Mouse (Mus musculus): ENCODE data around the gene Rell1. TPM values are rescaled to one million over a fixed set of nuclear protein-coding genes. Genes with fewer than 3 reads are reported as not detected.

Rell1 gene
- polyA plus RNA-seq, 1 experiment from 2014 or later: 9.1 TPM

DNA sequence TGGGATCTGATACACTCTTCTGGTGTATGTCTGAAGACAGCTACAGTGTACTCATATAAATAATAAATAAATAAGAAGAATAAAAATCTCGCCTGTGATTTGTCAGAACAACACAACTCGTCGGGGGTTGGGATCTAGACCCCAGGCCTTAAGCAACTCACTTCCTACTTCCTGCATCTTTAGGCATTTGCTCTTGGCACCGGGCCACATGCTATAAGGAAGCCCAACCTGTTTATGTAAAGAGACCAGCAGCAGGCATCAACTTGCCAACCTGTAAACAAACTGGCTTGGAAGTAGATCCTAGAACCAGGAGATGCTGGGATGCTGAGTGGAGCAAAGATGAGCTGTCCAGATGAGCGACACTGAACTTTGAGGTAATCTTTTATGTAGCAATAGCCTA, 26.8 kb downstream of the Rell1 start:
- Histone ChIP-seq H3K27ac (ENCODE audit: low read length) (no peak overlapping the region), H3K9ac (ENCODE audit: low read depth, low read length) (no peak overlapping the region), H3K4me3 (ENCODE audit: low read depth, low read length) (no peak overlapping the region), H3K36me3 (ENCODE audit: control insufficient read depth, insufficient read depth) (no peaks in the 10 kb centered on the region), H3K4me1 (ENCODE audit: control insufficient read depth, low read depth, low read length) (peaks cover 6% of the 10 kb centered on the region), H3K9me3 (replicated peaks; ENCODE audit: control insufficient read depth, low read length) (no peaks in the 10 kb centered on the region), H3K27me3 (ENCODE audit: control insufficient read depth, insufficient read depth, low read depth, low read length) (no peaks in the 10 kb centered on the region), H3K4me2 (ENCODE audit: low read depth, low read length) (no peak overlapping the region)
- no peak for ATAC-seq (ENCODE audit: low read depth)
- 40% methylated on average over 5 of the region's 5 CpGs for whole genome bisulfite sequencing (ENCODE audit: insufficient replicate concordance)

DNA sequence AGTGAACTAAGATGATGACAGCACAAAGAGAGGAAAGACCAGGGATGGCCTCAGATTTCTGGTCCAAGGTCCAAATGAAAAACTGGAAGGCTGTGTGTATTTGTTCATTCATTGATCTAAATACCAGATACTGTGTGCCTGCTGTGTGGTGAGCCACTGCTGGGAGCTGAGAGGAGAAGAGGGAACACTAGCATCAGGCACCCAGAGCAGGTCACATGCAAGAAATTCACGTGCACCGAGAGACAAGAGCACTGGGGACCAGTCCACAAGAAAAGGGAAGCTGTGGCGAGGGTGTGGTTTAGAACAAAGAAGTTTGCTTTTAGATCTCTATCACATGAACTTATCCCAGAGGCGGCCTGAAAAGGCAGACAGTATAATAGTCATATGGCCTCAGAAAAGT, 30.1 kb downstream of the Rell1 start:
- H3K27ac ChIP-seq (ENCODE audit: low read length): peak overlapping the region; percentile 56

DNA sequence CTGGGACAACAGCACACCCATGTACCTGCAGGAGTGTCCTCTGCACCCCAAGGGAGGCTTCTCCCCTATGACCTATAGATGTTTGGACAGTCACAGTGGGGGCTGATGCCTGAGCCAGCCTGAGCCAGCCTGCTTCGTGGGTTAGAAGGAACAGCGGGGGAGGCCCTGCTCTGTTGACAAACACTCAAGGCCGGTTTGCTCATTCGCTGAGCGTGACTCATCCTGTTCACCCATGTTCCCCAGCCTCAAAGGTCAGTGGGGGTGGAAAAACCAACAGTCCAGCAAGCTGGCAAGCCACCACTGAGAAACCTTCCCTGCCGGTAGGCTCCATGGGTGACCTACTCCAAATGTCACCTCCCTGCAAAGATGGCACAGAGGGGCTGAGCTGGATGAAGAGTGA, 32.0 kb downstream of the Rell1 start:
- H3K4me3 ChIP-seq (ENCODE audit: low read depth, low read length): no peak overlapping the region
- H3K9me3 ChIP-seq (replicated peaks; ENCODE audit: control insufficient read depth, low read length): no peaks in the 10 kb centered on the region
- H3K4me2 ChIP-seq (ENCODE audit: low read depth, low read length): no peak overlapping the region
- peak overlapping the region; percentile 72 for H3K27ac ChIP-seq (ENCODE audit: low read length)
- 63% methylated on average over 6 of the region's 6 CpGs for WGBS (ENCODE audit: insufficient replicate concordance)
- peaks cover 6% of the 10 kb centered on the region for H3K4me1 ChIP-seq (ENCODE audit: control insufficient read depth, low read depth, low read length)
- H3K36me3 ChIP-seq (ENCODE audit: control insufficient read depth, insufficient read depth): no peaks in the 10 kb centered on the region
- no peak overlapping the region for H3K9ac ChIP-seq (ENCODE audit: low read depth, low read length)
- H3K27me3 ChIP-seq (ENCODE audit: control insufficient read depth, insufficient read depth, low read depth, low read length): no peaks in the 10 kb centered on the region
- peak; percentile 97 for ATAC-seq (ENCODE audit: low read depth)

More for the DNA sequence above, 30.1 kb downstream of the Rell1 start:
- Histone ChIP-seq H3K9me3 (replicated peaks; ENCODE audit: control insufficient read depth, low read length) (no peaks in the 10 kb centered on the region), H3K4me3 (ENCODE audit: low read depth, low read length) (no peak overlapping the region), H3K4me1 (ENCODE audit: control insufficient read depth, low read depth, low read length) (peaks cover 6% of the 10 kb centered on the region), H3K4me2 (ENCODE audit: low read depth, low read length) (no peak overlapping the region), H3K9ac (ENCODE audit: low read depth, low read length) (no peak overlapping the region), H3K27me3 (ENCODE audit: control insufficient read depth, insufficient read depth, low read depth, low read length) (no peaks in the 10 kb centered on the region), H3K36me3 (ENCODE audit: control insufficient read depth, insufficient read depth) (no peaks in the 10 kb centered on the region)
- peak; percentile 41 for ATAC-seq (ENCODE audit: low read depth)
- WGBS (ENCODE audit: insufficient replicate concordance): 8% methylated on average over 4 of the region's 4 CpGs

DNA sequence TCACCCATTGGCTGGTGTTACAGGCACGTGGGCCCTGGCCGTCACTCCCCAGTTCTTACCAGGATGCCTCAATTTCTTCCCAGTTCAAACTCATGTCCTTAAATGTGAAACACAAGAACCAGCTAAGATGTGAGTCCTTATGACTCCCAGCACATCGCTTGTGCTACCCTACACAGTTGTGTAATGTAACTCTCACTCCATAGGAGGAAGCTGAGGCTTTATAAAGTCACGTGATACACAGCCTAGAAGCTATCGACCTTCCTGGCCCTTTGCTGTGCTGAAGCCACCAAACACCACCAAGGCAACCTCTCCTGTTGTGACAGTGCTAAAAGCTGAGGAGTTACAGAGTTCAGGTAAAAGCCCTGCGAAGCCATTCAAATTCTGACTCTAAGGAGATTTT, 33.1 kb downstream of the Rell1 start:
- no peak overlapping the region for H3K9ac ChIP-seq (ENCODE audit: low read depth, low read length)
- no peak overlapping the region for H3K4me3 ChIP-seq (ENCODE audit: low read depth, low read length)
- no peaks in the 10 kb centered on the region for H3K36me3 ChIP-seq (ENCODE audit: control insufficient read depth, insufficient read depth)
- H3K9me3 ChIP-seq (replicated peaks; ENCODE audit: control insufficient read depth, low read length): no peaks in the 10 kb centered on the region
- ATAC-seq (ENCODE audit: low read depth): no peak
- H3K27me3 ChIP-seq (ENCODE audit: control insufficient read depth, insufficient read depth, low read depth, low read length): no peaks in the 10 kb centered on the region
- peaks cover 6% of the 10 kb centered on the region for H3K4me1 ChIP-seq (ENCODE audit: control insufficient read depth, low read depth, low read length)
- no peak overlapping the region for H3K27ac ChIP-seq (ENCODE audit: low read length)
- no peak overlapping the region for H3K4me2 ChIP-seq (ENCODE audit: low read depth, low read length)
- 66% methylated on average over 6 of the region's 6 CpGs for WGBS (ENCODE audit: insufficient replicate concordance)

DNA sequence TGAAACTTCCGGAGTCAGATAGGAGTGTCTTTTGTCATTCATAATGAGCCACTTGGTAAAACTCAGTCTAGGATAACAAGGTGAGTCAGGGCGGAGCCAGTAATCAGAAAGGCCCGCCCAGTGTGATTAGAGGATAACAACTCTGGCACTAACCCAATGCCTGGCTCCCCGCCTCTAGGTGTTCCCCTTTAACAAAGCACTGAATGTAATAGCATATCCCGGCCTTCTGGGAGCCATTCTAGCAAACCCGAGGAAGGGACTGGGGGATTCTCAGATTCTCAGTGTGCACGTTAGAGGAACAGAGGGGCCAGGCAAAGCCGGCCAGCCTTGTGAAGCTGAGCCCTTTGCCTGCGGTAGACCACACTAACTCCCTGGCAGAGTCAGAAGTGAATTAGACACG, 35.9 kb downstream of the Rell1 start:
- Histone ChIP-seq H3K9me3 (replicated peaks; ENCODE audit: control insufficient read depth, low read length) (no peaks in the 10 kb centered on the region), H3K9ac (ENCODE audit: low read depth, low read length) (no peak overlapping the region), H3K27ac (ENCODE audit: low read length) (no peak overlapping the region), H3K36me3 (ENCODE audit: control insufficient read depth, insufficient read depth) (no peaks in the 10 kb centered on the region; the same call in 1 of the 2 replicates), H3K4me2 (ENCODE audit: low read depth, low read length) (no peak overlapping the region), H3K4me3 (ENCODE audit: low read depth, low read length) (no peak overlapping the region), H3K4me1 (ENCODE audit: control insufficient read depth, low read depth, low read length) (no peaks in the 10 kb centered on the region; the same call in 1 of the 2 replicates), H3K27me3 (ENCODE audit: control insufficient read depth, insufficient read depth, low read depth, low read length) (no peaks in the 10 kb centered on the region)
- no peak for ATAC-seq (ENCODE audit: low read depth)
- 53% methylated on average over 10 of the region's 10 CpGs for WGBS (ENCODE audit: insufficient replicate concordance)

DNA sequence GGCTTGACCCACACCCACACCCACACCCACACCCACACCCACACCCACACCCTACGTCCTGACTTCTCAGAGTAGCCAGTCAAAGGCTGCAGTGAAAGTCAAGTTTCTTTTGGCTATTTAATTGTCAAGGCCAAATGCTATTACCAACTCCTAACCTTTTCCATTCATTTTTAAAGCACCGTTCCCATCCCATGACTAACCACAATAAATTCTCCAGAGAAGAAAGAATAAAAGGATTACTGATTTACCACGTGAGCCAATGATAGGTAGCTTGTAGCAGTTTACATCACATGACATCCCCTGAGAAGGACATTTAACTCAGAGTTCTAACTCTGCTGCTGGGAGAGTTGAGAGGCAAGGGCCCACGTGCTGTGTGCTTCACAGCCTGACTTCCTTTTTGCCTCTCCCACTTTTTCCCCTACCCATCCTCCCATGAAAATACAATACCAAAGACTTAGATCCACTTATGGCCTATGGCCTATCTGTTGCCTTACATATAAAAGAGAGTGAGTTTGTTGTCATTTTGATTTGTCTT, 37.8 kb downstream of the Rell1 start:
- Histone ChIP-seq H3K4me2 (ENCODE audit: low read depth, low read length) (no peak overlapping the region), H3K4me1 (ENCODE audit: control insufficient read depth, low read depth, low read length) (no peaks in the 10 kb centered on the region; the same call in 1 of the 2 replicates), H3K9ac (ENCODE audit: low read depth, low read length) (no peak overlapping the region), H3K4me3 (ENCODE audit: low read depth, low read length) (no peak overlapping the region), H3K27ac (ENCODE audit: low read length) (no peak overlapping the region), H3K36me3 (ENCODE audit: control insufficient read depth, insufficient read depth) (peaks cover under 1% of the 10 kb centered on the region), H3K9me3 (replicated peaks; ENCODE audit: control insufficient read depth, low read length) (no peaks in the 10 kb centered on the region), H3K27me3 (ENCODE audit: control insufficient read depth, insufficient read depth, low read depth, low read length) (no peaks in the 10 kb centered on the region)
- 55% methylated on average over 4 of the region's 4 CpGs for WGBS (ENCODE audit: insufficient replicate concordance)
- ATAC-seq (ENCODE audit: low read depth): no peak

DNA sequence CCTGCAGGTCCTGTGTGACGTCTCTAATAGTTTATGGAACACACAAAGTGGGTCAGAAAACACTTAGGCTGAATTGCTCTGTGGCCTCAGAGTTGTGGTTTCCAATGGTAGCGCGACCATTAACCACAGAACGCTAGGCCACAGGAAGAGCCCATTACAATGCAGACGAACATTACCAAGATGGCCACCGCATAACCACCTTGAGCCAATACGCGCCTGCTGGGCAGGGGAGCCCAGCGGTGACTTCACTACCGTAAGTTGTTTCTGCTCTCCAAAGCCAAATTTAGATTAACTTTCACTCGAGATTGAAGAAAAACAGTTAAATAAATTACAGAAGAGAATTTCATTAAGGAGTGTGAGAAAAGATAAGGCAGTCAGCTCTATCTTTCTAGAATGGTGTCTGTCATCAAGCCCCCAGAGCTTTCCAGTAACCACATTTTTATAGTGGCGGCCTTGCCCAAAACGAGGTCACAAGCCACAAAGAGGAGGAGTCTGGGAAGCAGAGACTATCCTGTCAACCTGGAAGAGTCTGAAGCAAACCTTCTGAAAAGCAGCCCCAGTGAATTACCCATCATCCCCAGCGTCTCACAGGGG, 43.6 kb downstream of the Rell1 start:
- no peak overlapping the region for H3K9ac ChIP-seq (ENCODE audit: low read depth, low read length)
- no peak overlapping the region for H3K27ac ChIP-seq (ENCODE audit: low read length)
- ATAC-seq (ENCODE audit: low read depth): no peak
- no peaks in the 10 kb centered on the region; the same call in 1 of the 2 replicates for H3K4me1 ChIP-seq (ENCODE audit: control insufficient read depth, low read depth, low read length)
- WGBS (ENCODE audit: insufficient replicate concordance): 35% methylated on average over 14 of the region's 14 CpGs
- no peak overlapping the region for H3K4me2 ChIP-seq (ENCODE audit: low read depth, low read length)
- no peaks in the 10 kb centered on the region for H3K27me3 ChIP-seq (ENCODE audit: control insufficient read depth, insufficient read depth, low read depth, low read length)
- no peaks in the 10 kb centered on the region for H3K9me3 ChIP-seq (replicated peaks; ENCODE audit: control insufficient read depth, low read length)
- H3K4me3 ChIP-seq (ENCODE audit: low read depth, low read length): no peak overlapping the region
- peaks cover 3% of the 10 kb centered on the region for H3K36me3 ChIP-seq (ENCODE audit: control insufficient read depth, insufficient read depth)

DNA sequence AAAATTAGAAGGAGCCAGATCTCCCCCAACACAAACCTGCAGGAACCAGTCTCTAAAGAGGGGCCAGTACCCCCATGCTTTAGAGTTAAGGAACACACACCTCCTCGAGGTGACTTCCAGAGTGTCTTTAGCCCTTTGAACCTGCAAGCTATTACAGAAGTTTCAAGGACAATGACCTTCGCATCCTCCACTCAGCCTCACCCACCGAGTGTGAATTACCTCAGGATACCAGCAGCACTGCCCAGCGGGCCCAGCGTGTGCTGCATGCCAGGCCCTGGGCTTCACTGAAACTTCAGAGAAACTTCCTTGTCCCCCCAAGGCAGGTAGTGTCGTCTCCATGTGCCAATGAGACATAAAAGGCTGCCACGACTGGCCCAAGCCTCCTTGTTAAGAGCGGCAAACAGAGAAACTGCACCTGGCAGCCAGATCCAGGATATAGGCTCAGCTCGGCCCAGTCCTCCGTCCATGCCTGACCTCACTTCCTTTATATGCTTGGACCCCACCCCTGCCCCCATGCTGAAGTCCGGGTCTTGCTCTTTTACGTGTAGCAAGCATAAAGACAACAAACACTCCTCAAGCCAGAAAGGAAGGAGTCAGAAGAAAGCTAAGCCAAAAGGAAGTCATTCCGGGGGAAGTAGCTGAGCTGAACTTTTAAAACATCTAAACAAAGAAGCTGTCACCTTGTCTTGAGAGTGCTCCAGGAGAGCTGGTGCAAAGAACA, 45.2 kb downstream of the Rell1 start:
- H3K4me3 ChIP-seq (ENCODE audit: low read depth, low read length): no peak overlapping the region
- no peaks in the 10 kb centered on the region; the same call in 1 of the 2 replicates for H3K4me1 ChIP-seq (ENCODE audit: control insufficient read depth, low read depth, low read length)
- no peak overlapping the region for H3K4me2 ChIP-seq (ENCODE audit: low read depth, low read length)
- peaks cover 3% of the 10 kb centered on the region for H3K36me3 ChIP-seq (ENCODE audit: control insufficient read depth, insufficient read depth)
- no peak overlapping the region for H3K27ac ChIP-seq (ENCODE audit: low read length)
- no peak overlapping the region for H3K9ac ChIP-seq (ENCODE audit: low read depth, low read length)
- no peaks in the 10 kb centered on the region for H3K27me3 ChIP-seq (ENCODE audit: control insufficient read depth, insufficient read depth, low read depth, low read length)
- WGBS (ENCODE audit: insufficient replicate concordance): 67% methylated on average over 13 of the region's 13 CpGs
- no peak for ATAC-seq (ENCODE audit: low read depth)
- no peaks in the 10 kb centered on the region for H3K9me3 ChIP-seq (replicated peaks; ENCODE audit: control insufficient read depth, low read length)

DNA sequence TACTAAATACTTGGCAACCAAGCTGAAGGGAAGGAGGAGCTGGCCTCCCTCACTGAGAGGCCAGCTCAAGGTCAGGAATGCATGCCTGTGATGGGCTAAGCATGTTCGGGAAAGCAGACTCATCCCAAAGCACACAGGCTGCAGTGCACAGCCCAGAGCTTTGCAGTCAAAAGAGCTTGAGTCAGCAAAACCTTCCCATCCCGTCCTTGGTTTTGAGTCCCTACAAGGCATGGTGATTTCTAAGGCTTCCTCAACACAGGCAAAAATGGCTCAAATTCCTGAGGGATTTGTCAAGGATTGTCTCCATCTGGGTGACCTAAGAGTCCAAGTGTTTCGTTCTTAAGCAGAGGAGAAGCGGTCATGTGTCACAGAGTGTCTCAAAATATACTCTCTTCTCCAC, 50.5 kb downstream of the Rell1 start:
- Histone ChIP-seq H3K27ac (ENCODE audit: low read length) (no peak overlapping the region), H3K4me3 (ENCODE audit: low read depth, low read length) (no peak overlapping the region), H3K9me3 (replicated peaks; ENCODE audit: control insufficient read depth, low read length) (no peaks in the 10 kb centered on the region), H3K4me2 (ENCODE audit: low read depth, low read length) (no peak overlapping the region), H3K36me3 (ENCODE audit: control insufficient read depth, insufficient read depth) (no peaks in the 10 kb centered on the region), H3K4me1 (ENCODE audit: control insufficient read depth, low read depth, low read length) (no peaks in the 10 kb centered on the region), H3K27me3 (ENCODE audit: control insufficient read depth, insufficient read depth, low read depth, low read length) (no peaks in the 10 kb centered on the region), H3K9ac (ENCODE audit: low read depth, low read length) (no peak overlapping the region)
- WGBS (ENCODE audit: insufficient replicate concordance): 72% methylated on average over 4 of the region's 4 CpGs
- ATAC-seq (ENCODE audit: low read depth): no peak

All from liver, embryonic 16.5 days (tissue).